8 mouse cellular contexts compared by ENCODE assay signal in the genomic region with DNA sequence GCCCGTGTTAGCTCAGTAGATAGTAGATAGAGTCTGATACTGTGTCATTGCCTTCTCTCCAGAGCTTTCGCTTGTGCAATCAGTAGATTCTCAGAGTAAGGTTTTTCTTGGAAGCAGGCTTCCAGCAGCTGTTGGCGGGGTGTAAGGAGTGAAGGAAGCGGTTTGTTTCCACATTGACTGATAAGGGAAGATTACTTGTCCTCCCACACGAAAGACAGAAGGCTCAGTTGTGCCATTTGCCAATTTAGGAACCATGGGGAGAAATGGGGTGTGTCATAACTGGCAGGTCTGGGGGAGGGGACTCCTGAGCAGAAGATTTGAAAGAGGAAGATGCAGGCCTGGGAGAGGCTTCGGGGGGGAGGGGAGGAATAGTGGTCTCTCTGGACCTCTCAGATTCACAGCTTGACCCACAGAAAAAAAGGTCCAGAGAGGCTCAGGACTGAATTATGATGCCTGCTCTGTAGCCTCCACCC. TPM values are rescaled to one million over a fixed set of nuclear protein-coding genes. Genes with fewer than 3 reads are reported as not detected.
A peak's percentile ranks its signal among the peaks of the same experiment; 100 is the strongest.
DNase-seq lines count a peak whose midpoint lies in the region; ATAC-seq lines count a peak whose summit lies in the region.

No protein-coding gene starts in this region.

- no peaks in the 10 kb centered on the region for H3K79me2 ChIP-seq in macrophage (ENCODE audit: inconsistent target)

- peak overlapping the region; percentile 2; the same call in 1 of the 2 replicates for H3K4me3 ChIP-seq in macrophage (ENCODE audit: inconsistent target)

- peak; percentile 41 for DNase-seq in urinary bladder, postnatal 14 days (ENCODE audit: low spot score)
- no peak for DNase-seq in urinary bladder, adult 2 months (ENCODE audit: low spot score)
- peak; percentile 98 for DNase-seq in heart, adult 11 months
- DNase-seq in layer of hippocampus, postnatal 36 days: peak; percentile 24 to 32
- no peak for DNase-seq in cerebellum, postnatal 36 days
- DNase-seq in adrenal gland, adult 8-10 months: no peak

- 8% methylated on average over 6 of the region's 6 CpGs for WGBS in macrophage (ENCODE audit: missing documents)

- H3K36me3 ChIP-seq in macrophage (ENCODE audit: inconsistent target): no peaks in the 10 kb centered on the region

- H3K27ac ChIP-seq in macrophage: peak overlapping the region; percentile 93

- ATAC-seq in CD4-positive, CD25-positive, alpha-beta regulatory T cell, adult 4 months: no peak

RNA-seq across cellular contexts. Expression of a gene that starts 11.6 kb away (rescaled TPM):
- 71.0 and 72.5 TPM in 2 replicates for polyA plus RNA-seq in urinary bladder, adult 2 months (2012; rRNA removed)
- 10 to 100 TPM; 89.5 to 94.7 TPM for total RNA-seq in layer of hippocampus, postnatal 36 days (2021)
- total RNA-seq in macrophage (2018; cell fraction: chromatin; rRNA removed): 10 to 100 TPM in 15 of 26 experiments, 1 to 10 TPM in 11; 4.1 to 28.2 (median 12.5) TPM
- total RNA-seq in macrophage (2018; cell fraction: cytosol; rRNA removed): 100 to 1,000 TPM; 110 to 263 (median 166) TPM
- total RNA-seq in macrophage (2018; cell fraction: nucleus; rRNA removed): 100 to 1,000 TPM in 1 of 26 experiments, 10 to 100 TPM in 25; 27.1 to 102 (median 48.1) TPM
- 12.2 to 134 TPM (median 90.1 TPM) in 3 replicates for polyA plus RNA-seq in macrophage (2018)
- polyA plus RNA-seq in CD4-positive, CD25-positive, alpha-beta regulatory T cell, adult 4 months (2017; shearing (Covaris generic)): 1 to 10 TPM; 1.6 to 2.7 TPM
- 100 to 1,000 TPM in 3 of 4 experiments, 10 to 100 TPM in 1; 98.3 to 137 (median 105) TPM for total RNA-seq in adrenal gland, adult 8-10 months (2022)

RNA-seq across cellular contexts. Expression of a gene that starts 12.1 kb away (rescaled TPM):
- 3.4 and 4.5 TPM in 2 replicates for polyA plus RNA-seq in urinary bladder, adult 2 months (2012; rRNA removed)
- 1 to 10 TPM; 3.9 to 5.7 TPM for total RNA-seq in layer of hippocampus, postnatal 36 days (2021)
- total RNA-seq in macrophage (2018; cell fraction: chromatin; rRNA removed): 10 to 100 TPM; 11.1 to 60.9 (median 36.5) TPM
- 1 to 10 TPM; 1.3 to 7.9 (median 4.4) TPM for total RNA-seq in macrophage (2018; cell fraction: cytosol; rRNA removed)
- 10 to 100 TPM; 12.0 to 43.6 (median 28.5) TPM for total RNA-seq in macrophage (2018; cell fraction: nucleus; rRNA removed)
- polyA plus RNA-seq in macrophage (2018): 3.1 to 3.9 TPM (median 3.3 TPM) in 3 replicates
- 1 to 10 TPM; 6.3 to 8.8 TPM for polyA plus RNA-seq in CD4-positive, CD25-positive, alpha-beta regulatory T cell, adult 4 months (2017; shearing (Covaris generic))
- 1 to 10 TPM; 2.4 to 5.1 (median 3.2) TPM for total RNA-seq in adrenal gland, adult 8-10 months (2022)

Comparison
In these comparisons a context has a peak if more than half of its experiments do, and no peak if none do; other contexts are left out.
1. DNase-seq: peak in urinary bladder, postnatal 14 days (single experiment), heart, adult 11 months (single experiment) and layer of hippocampus, postnatal 36 days (2 of 2); none in urinary bladder, adult 2 months (single experiment), cerebellum, postnatal 36 days (0 of 2) and adrenal gland, adult 8-10 months (single experiment).